Mouse (Mus musculus) intestine, embryonic 16.5 days (tissue): ENCODE measurements around the gene Fam104a. TPM values are rescaled to one million over a fixed set of nuclear protein-coding genes. Genes with fewer than 3 reads are reported as not detected.
"Not testable (repeated sequence)": the region's sequence is repeated elsewhere in the genome, so short reads cannot be mapped to it uniquely, and the experiment has no call there.

ENCODE experiments used
- ATAC-seq: fragments of 200-750 bp; cut with Nextera tagmentation; 2 replicates; pipeline ENCODE4 v1.8.0; 2017; ENCODE audit warnings: moderate TSS enrichment, moderate library complexity
- H3K27ac ChIP-seq: fragments of 300-500 bp; sonication (generic); 2 replicates; pipeline ENCODE4 v1.5.1; 2014; ENCODE audit warnings: mild to moderate bottlenecking, low read length
- H3K27me3 ChIP-seq: fragments of 300-500 bp; sonication (generic); replicated peaks from 2 replicates; pipeline ENCODE4 v1.6.1; 2014; ENCODE audit warnings: low read length, control low read depth, mixed read lengths; ENCODE audit not compliant: control insufficient read depth, insufficient read depth
- H3K36me3 ChIP-seq: fragments of 300-500 bp; sonication (generic); 2 replicates; pipeline ENCODE4 v1.6.1; 2014; ENCODE audit warnings: low read length, control low read depth; ENCODE audit not compliant: control insufficient read depth, insufficient read depth
- H3K4me1 ChIP-seq: fragments of 300-500 bp; sonication (generic); 2 replicates; pipeline ENCODE4 v1.6.1; 2014; ENCODE audit warnings: low read length, control low read depth, mixed read lengths; ENCODE audit not compliant: control insufficient read depth, insufficient read depth
- H3K4me2 ChIP-seq: fragments of 300-500 bp; sonication (generic); 2 replicates; pipeline ENCODE4 v1.6.1; 2014; ENCODE audit warnings: low read depth, low read length, control low read depth
- H3K4me3 ChIP-seq: fragments of 300-500 bp; sonication (generic); 2 replicates; pipeline ENCODE4 v1.5.1; 2014; ENCODE audit warnings: mild to moderate bottlenecking, low read length
- H3K9ac ChIP-seq: fragments of 300-500 bp; sonication (generic); 2 replicates; pipeline ENCODE4 v1.6.1; 2014; ENCODE audit warnings: low read depth, low read length
- H3K9me3 ChIP-seq: fragments of 300-500 bp; sonication (generic); 2 replicates; pipeline ENCODE4 v1.6.1; 2016; ENCODE audit warnings: low read length, control low read depth; ENCODE audit not compliant: control insufficient read depth
- WGBS: fragments of 180-500 bp; shearing (Covaris S2); extraction: QIAGEN DNeasy Blood & Tissue Kit; methylation state at CpG from one replicate; pipeline ENCODE4 v1.1.7; 2014; 5-methylcytosine and 5-hydroxymethylcytosine counted together
- polyA plus RNA-seq: library from polyadenylated mRNA; unstranded; fragments of >200 nt; fragmentation: Nextera tagmentation; extraction: Ambion mirVana; gene quantifications from 2 replicates; pipeline ENCODE4 v1.2.1, GENCODE M21; 2015

The Fam104a gene
- polyA plus RNA-seq, 1 experiment from 2014 or later, result 41.7 TPM

GRCm38 (mm10) chr11:113660213-113660612, 23.7 kb downstream of the Fam104a start:
- ATAC-seq, H3K4me1 ChIP-seq, H3K9me3 ChIP-seq, H3K4me3 ChIP-seq, H3K27me3 ChIP-seq, H3K27ac ChIP-seq, H3K4me2 ChIP-seq, H3K9ac ChIP-seq: not testable (repeated sequence)
- 97% methylated on average over 3 of the region's 3 CpGs for WGBS
- H3K36me3 ChIP-seq, result peaks cover 40% of the 10 kb centered on the region

- no peak overlapping the region for H3K4me2 ChIP-seq
- peaks cover 51% of the 10 kb centered on the region for H3K36me3 ChIP-seq
- H3K9me3 ChIP-seq, result no peaks in the 10 kb centered on the region
- H3K27ac ChIP-seq, result no peak overlapping the region
- no peak overlapping the region for H3K9ac ChIP-seq
- H3K4me1 ChIP-seq, result no peaks in the 10 kb centered on the region
- ATAC-seq, result no peak
- 76% methylated on average over 4 of the region's 4 CpGs for WGBS
- H3K4me3 ChIP-seq, result no peak overlapping the region
- H3K27me3 ChIP-seq, result no peaks in the 10 kb centered on the region
Observed at GRCm38 (mm10) chr11:113658763-113659162, 25.2 kb downstream of the Fam104a start.

- 81% methylated on average over 8 of the region's 8 CpGs for WGBS
- Histone ChIP-seq H3K9me3 (no peaks in the 10 kb centered on the region), H3K27me3 (no peaks in the 10 kb centered on the region), H3K4me2 (no peak overlapping the region), H3K27ac (no peak overlapping the region), H3K36me3 (peaks cover 51% of the 10 kb centered on the region), H3K4me3 (no peak overlapping the region), H3K4me1 (no peaks in the 10 kb centered on the region), H3K9ac (no peak overlapping the region)
- no peak for ATAC-seq
Observed at GRCm38 (mm10) chr11:113658319-113658718, 25.6 kb downstream of the Fam104a start.

GRCm38 (mm10) chr11:113657221-113657620, 26.7 kb downstream of the Fam104a start:
- Histone ChIP-seq H3K4me3 (no peak overlapping the region), H3K36me3 (peaks cover 59% of the 10 kb centered on the region), H3K27me3 (no peaks in the 10 kb centered on the region), H3K9me3 (no peaks in the 10 kb centered on the region), H3K27ac (no peak overlapping the region), H3K9ac (no peak overlapping the region), H3K4me1 (no peaks in the 10 kb centered on the region), H3K4me2 (no peak overlapping the region)
- no peak for ATAC-seq
- 53% methylated on average over 4 of the region's 4 CpGs for WGBS

- WGBS, result 88% methylated on average over 8 of the region's 8 CpGs
Observed at GRCm38 (mm10) chr11:113656511-113656932, 27.4 kb downstream of the Fam104a start.

GRCm38 (mm10) chr11:113654561-113655270, 29.2 kb downstream of the Fam104a start:
- Histone ChIP-seq H3K4me2 (no peak overlapping the region), H3K4me3 (no peak overlapping the region), H3K27me3 (no peaks in the 10 kb centered on the region), H3K9ac (no peak overlapping the region), H3K36me3 (peaks cover 44% of the 10 kb centered on the region), H3K9me3 (no peaks in the 10 kb centered on the region), H3K27ac (no peak overlapping the region), H3K4me1 (peaks cover 10% of the 10 kb centered on the region)
- 78% methylated on average over 18 of the region's 18 CpGs for WGBS
- no peak for ATAC-seq

More at GRCm38 (mm10) chr11:113656511-113656932, 27.4 kb downstream of the Fam104a start:
- Histone ChIP-seq H3K9me3 (no peaks in the 10 kb centered on the region), H3K36me3 (peaks cover 52% of the 10 kb centered on the region), H3K27ac (no peak overlapping the region), H3K4me3 (no peak overlapping the region), H3K4me2 (no peak overlapping the region), H3K4me1 (no peaks in the 10 kb centered on the region), H3K9ac (no peak overlapping the region), H3K27me3 (no peaks in the 10 kb centered on the region)
- ATAC-seq, result no peak

GRCm38 (mm10) chr11:113654105-113654504, 29.9 kb downstream of the Fam104a start:
- no peaks in the 10 kb centered on the region for H3K9me3 ChIP-seq
- H3K4me3 ChIP-seq, result no peak overlapping the region
- WGBS, result 94% methylated on average over 15 of the region's 15 CpGs

GRCm38 (mm10) chr11:113652516-113652915, 31.4 kb downstream of the Fam104a start:
- Histone ChIP-seq H3K36me3 (peaks cover 36% of the 10 kb centered on the region), H3K4me1 (peaks cover 10% of the 10 kb centered on the region), H3K4me2 (no peak overlapping the region), H3K27ac (no peak overlapping the region), H3K9me3 (no peaks in the 10 kb centered on the region), H3K9ac (no peak overlapping the region), H3K4me3 (no peak overlapping the region), H3K27me3 (no peaks in the 10 kb centered on the region)
- 86% methylated on average over 6 of the region's 6 CpGs for WGBS
- ATAC-seq, result no peak

More at GRCm38 (mm10) chr11:113654105-113654504, 29.9 kb downstream of the Fam104a start:
- Histone ChIP-seq H3K4me2 (no peak overlapping the region), H3K4me1 (peaks cover 10% of the 10 kb centered on the region), H3K9ac (no peak overlapping the region), H3K27ac (no peak overlapping the region), H3K27me3 (no peaks in the 10 kb centered on the region), H3K36me3 (peaks cover 40% of the 10 kb centered on the region)
- ATAC-seq, result no peak

GRCm38 (mm10) chr11:113651907-113652273, 32.1 kb downstream of the Fam104a start:
- peak; percentile 17; the same call in 1 of the 2 replicates for ATAC-seq
- 40% methylated on average over 8 of the region's 8 CpGs for WGBS
- peaks cover 30% of the 10 kb centered on the region for H3K36me3 ChIP-seq

More at GRCm38 (mm10) chr11:113651907-113652273, 32.1 kb downstream of the Fam104a start:
- H3K27me3 ChIP-seq, result no peaks in the 10 kb centered on the region
- H3K9ac ChIP-seq, result no peak overlapping the region
- H3K4me3 ChIP-seq, result no peak overlapping the region
- peaks cover 10% of the 10 kb centered on the region for H3K4me1 ChIP-seq
- no peaks in the 10 kb centered on the region for H3K9me3 ChIP-seq
- H3K27ac ChIP-seq, result peak overlapping the region; percentile 35; the same call in 1 of the 2 replicates
- no peak overlapping the region for H3K4me2 ChIP-seq
